Mouse (Mus musculus): Measurements from ENCODE around the gene Srsf5. TPM values are rescaled to one million over a fixed set of nuclear protein-coding genes. Genes with fewer than 3 reads are reported as not detected.
"Not testable (repeated sequence)": the region's sequence is repeated elsewhere in the genome, so short reads cannot be mapped to it uniquely, and the experiment has no call there.

Srsf5 gene
- polyA plus RNA-seq, 1 experiment from 2014 or later, result 215 TPM

GRCm38 (mm10) chr12:80941886-80942285 lies 3.4 kb upstream of the Srsf5 start:
- Histone ChIP-seq H3K27ac (ENCODE audit: low read depth, low read length) (no peak overlapping the region), H3K4me2 (no peak overlapping the region), H3K9ac (ENCODE audit: low read depth, low read length) (no peak overlapping the region), H3K27me3 (ENCODE audit: control insufficient read depth, insufficient read depth, low read length) (no peaks in the 10 kb centered on the region), H3K4me3 (ENCODE audit: low read depth, low read length) (no peak overlapping the region), H3K36me3 (ENCODE audit: control insufficient read depth, insufficient read depth, low read length) (peaks cover 3% of the 10 kb centered on the region; the same call in 1 of the 2 replicates), H3K4me1 (ENCODE audit: control insufficient read depth, insufficient read depth, low read length) (peaks cover 4% of the 10 kb centered on the region; the same call in 1 of the 2 replicates), H3K9me3 (replicated peaks; ENCODE audit: control insufficient read depth, low read length) (no peaks in the 10 kb centered on the region)
- ATAC-seq (replicated peaks; ENCODE audit: insufficient number of reproducible peaks, low FRiP score, low TSS enrichment), result no peak
- WGBS (ENCODE audit: insufficient replicate concordance), result 96% methylated on average over 3 of the region's 3 CpGs

- peaks cover 14% of the 10 kb centered on the region for H3K36me3 ChIP-seq (ENCODE audit: control insufficient read depth, insufficient read depth, low read length)
- H3K27me3 ChIP-seq (ENCODE audit: control insufficient read depth, insufficient read depth, low read length), result no peaks in the 10 kb centered on the region
- H3K27ac ChIP-seq (ENCODE audit: low read depth, low read length), result no peak overlapping the region
- no peak for ATAC-seq (replicated peaks; ENCODE audit: insufficient number of reproducible peaks, low FRiP score, low TSS enrichment)
- H3K4me1 ChIP-seq (ENCODE audit: control insufficient read depth, insufficient read depth, low read length), result peaks cover 7% of the 10 kb centered on the region; the same call in 1 of the 2 replicates
- H3K4me2 ChIP-seq, result no peak overlapping the region
- no peak overlapping the region for H3K9ac ChIP-seq (ENCODE audit: low read depth, low read length)
- H3K4me3 ChIP-seq (ENCODE audit: low read depth, low read length), result no peak overlapping the region
- H3K9me3 ChIP-seq (replicated peaks; ENCODE audit: control insufficient read depth, low read length), result no peaks in the 10 kb centered on the region
- WGBS (ENCODE audit: insufficient replicate concordance), result 73% methylated on average over 3 of the region's 3 CpGs
Measured at GRCm38 (mm10) chr12:80943395-80943794, 1.9 kb upstream of the Srsf5 start.

GRCm38 (mm10) chr12:80944204-80944603 lies 1.1 kb upstream of the Srsf5 start:
- WGBS (ENCODE audit: insufficient replicate concordance), result 85% methylated on average over 4 of the region's 4 CpGs
- Histone ChIP-seq H3K27ac (ENCODE audit: low read depth, low read length) (no peak overlapping the region), H3K36me3 (ENCODE audit: control insufficient read depth, insufficient read depth, low read length) (peaks cover 17% of the 10 kb centered on the region), H3K4me1 (ENCODE audit: control insufficient read depth, insufficient read depth, low read length) (peaks cover 7% of the 10 kb centered on the region; the same call in 1 of the 2 replicates), H3K27me3 (ENCODE audit: control insufficient read depth, insufficient read depth, low read length) (no peaks in the 10 kb centered on the region), H3K4me2 (no peak overlapping the region), H3K9me3 (replicated peaks; ENCODE audit: control insufficient read depth, low read length) (no peaks in the 10 kb centered on the region), H3K4me3 (ENCODE audit: low read depth, low read length) (no peak overlapping the region), H3K9ac (ENCODE audit: low read depth, low read length) (no peak overlapping the region)
- no peak for ATAC-seq (replicated peaks; ENCODE audit: insufficient number of reproducible peaks, low FRiP score, low TSS enrichment)

GRCm38 (mm10) chr12:80944963-80945333 lies 356 bp upstream of the Srsf5 start:
- H3K27me3 ChIP-seq (ENCODE audit: control insufficient read depth, insufficient read depth, low read length); H3K4me1 ChIP-seq (ENCODE audit: control insufficient read depth, insufficient read depth, low read length); H3K9me3 ChIP-seq (replicated peaks; ENCODE audit: control insufficient read depth, low read length): not testable (repeated sequence)
- Histone ChIP-seq H3K9ac (ENCODE audit: low read depth, low read length) (peak overlapping the region; percentile 100; the same call in 1 of the 2 replicates), H3K36me3 (ENCODE audit: control insufficient read depth, insufficient read depth, low read length) (peaks cover 19% of the 10 kb centered on the region), H3K4me3 (ENCODE audit: low read depth, low read length) (peak overlapping the region; percentile 99), H3K4me2 (peak overlapping the region; percentile 59), H3K27ac (ENCODE audit: low read depth, low read length) (peak overlapping the region; percentile 98)
- ATAC-seq (replicated peaks; ENCODE audit: insufficient number of reproducible peaks, low FRiP score, low TSS enrichment), result peak; percentile 8; the same call in 1 of the 2 replicates
- under 1% methylated on average over 9 of the region's 9 CpGs for WGBS (ENCODE audit: insufficient replicate concordance)

- Histone ChIP-seq H3K4me3 (ENCODE audit: low read depth, low read length) (peak overlapping the region; percentile 99), H3K4me2 (peak overlapping the region; percentile 71), H3K27ac (ENCODE audit: low read depth, low read length) (peak overlapping the region; percentile 98), H3K27me3 (ENCODE audit: control insufficient read depth, insufficient read depth, low read length) (no peaks in the 10 kb centered on the region), H3K4me1 (ENCODE audit: control insufficient read depth, insufficient read depth, low read length) (peaks cover 7% of the 10 kb centered on the region; the same call in 1 of the 2 replicates), H3K9me3 (replicated peaks; ENCODE audit: control insufficient read depth, low read length) (no peaks in the 10 kb centered on the region), H3K36me3 (ENCODE audit: control insufficient read depth, insufficient read depth, low read length) (peaks cover 24% of the 10 kb centered on the region), H3K9ac (ENCODE audit: low read depth, low read length) (peak overlapping the region; percentile 100)
- WGBS (ENCODE audit: insufficient replicate concordance), result under 1% methylated on average over 47 of the region's 47 CpGs
- peak; percentile 94 for ATAC-seq (replicated peaks; ENCODE audit: insufficient number of reproducible peaks, low FRiP score, low TSS enrichment)
Measured at GRCm38 (mm10) chr12:80945996-80946355, 672 bp downstream of the Srsf5 start.

GRCm38 (mm10) chr12:80948202-80948601 lies 2.9 kb downstream of the Srsf5 start:
- no peak overlapping the region for H3K9ac ChIP-seq (ENCODE audit: low read depth, low read length)
- H3K4me2 ChIP-seq, result no peak overlapping the region
- no peak overlapping the region for H3K4me3 ChIP-seq (ENCODE audit: low read depth, low read length)
- H3K36me3 ChIP-seq (ENCODE audit: control insufficient read depth, insufficient read depth, low read length), result peaks cover 37% of the 10 kb centered on the region
- no peaks in the 10 kb centered on the region for H3K9me3 ChIP-seq (replicated peaks; ENCODE audit: control insufficient read depth, low read length)
- no peak for ATAC-seq (replicated peaks; ENCODE audit: insufficient number of reproducible peaks, low FRiP score, low TSS enrichment)
- WGBS (ENCODE audit: insufficient replicate concordance), result 91% methylated on average over 18 of the region's 18 CpGs
- no peak overlapping the region for H3K27ac ChIP-seq (ENCODE audit: low read depth, low read length)
- no peaks in the 10 kb centered on the region for H3K27me3 ChIP-seq (ENCODE audit: control insufficient read depth, insufficient read depth, low read length)
- peaks cover 7% of the 10 kb centered on the region; the same call in 1 of the 2 replicates for H3K4me1 ChIP-seq (ENCODE audit: control insufficient read depth, insufficient read depth, low read length)

GRCm38 (mm10) chr12:80949603-80950002 lies 4.3 kb downstream of the Srsf5 start:
- H3K27me3 ChIP-seq (ENCODE audit: control insufficient read depth, insufficient read depth, low read length); H3K4me2 ChIP-seq; H3K4me1 ChIP-seq (ENCODE audit: control insufficient read depth, insufficient read depth, low read length); H3K27ac ChIP-seq (ENCODE audit: low read depth, low read length); H3K4me3 ChIP-seq (ENCODE audit: low read depth, low read length); ATAC-seq (replicated peaks; ENCODE audit: insufficient number of reproducible peaks, low FRiP score, low TSS enrichment); H3K9me3 ChIP-seq (replicated peaks; ENCODE audit: control insufficient read depth, low read length); H3K9ac ChIP-seq (ENCODE audit: low read depth, low read length): not testable (repeated sequence)
- peaks cover 46% of the 10 kb centered on the region for H3K36me3 ChIP-seq (ENCODE audit: control insufficient read depth, insufficient read depth, low read length)
- WGBS (ENCODE audit: insufficient replicate concordance), result 95% methylated on average over 15 of the region's 16 CpGs

GRCm38 (mm10) chr12:80951640-80952219 lies 6.4 kb downstream of the Srsf5 start:
- H3K9me3 ChIP-seq (replicated peaks; ENCODE audit: control insufficient read depth, low read length), result no peaks in the 10 kb centered on the region
- no peak overlapping the region for H3K9ac ChIP-seq (ENCODE audit: low read depth, low read length)
- ATAC-seq (replicated peaks; ENCODE audit: insufficient number of reproducible peaks, low FRiP score, low TSS enrichment), result no peak
- no peak overlapping the region for H3K4me3 ChIP-seq (ENCODE audit: low read depth, low read length)
- H3K27me3 ChIP-seq (ENCODE audit: control insufficient read depth, insufficient read depth, low read length), result no peaks in the 10 kb centered on the region
- 85% methylated on average over 3 of the region's 3 CpGs for WGBS (ENCODE audit: insufficient replicate concordance)
- peaks cover 60% of the 10 kb centered on the region for H3K36me3 ChIP-seq (ENCODE audit: control insufficient read depth, insufficient read depth, low read length)
- H3K4me2 ChIP-seq, result no peak overlapping the region
- peaks cover 3% of the 10 kb centered on the region; the same call in 1 of the 2 replicates for H3K4me1 ChIP-seq (ENCODE audit: control insufficient read depth, insufficient read depth, low read length)
- H3K27ac ChIP-seq (ENCODE audit: low read depth, low read length), result no peak overlapping the region

- WGBS (ENCODE audit: insufficient replicate concordance), result 94% methylated on average over 1 of the region's 1 CpGs
- Histone ChIP-seq H3K9me3 (replicated peaks; ENCODE audit: control insufficient read depth, low read length) (no peaks in the 10 kb centered on the region), H3K27me3 (ENCODE audit: control insufficient read depth, insufficient read depth, low read length) (no peaks in the 10 kb centered on the region), H3K36me3 (ENCODE audit: control insufficient read depth, insufficient read depth, low read length) (peaks cover 53% of the 10 kb centered on the region), H3K27ac (ENCODE audit: low read depth, low read length) (no peak overlapping the region), H3K9ac (ENCODE audit: low read depth, low read length) (no peak overlapping the region), H3K4me3 (ENCODE audit: low read depth, low read length) (no peak overlapping the region), H3K4me2 (no peak overlapping the region), H3K4me1 (ENCODE audit: control insufficient read depth, insufficient read depth, low read length) (no peaks in the 10 kb centered on the region)
- ATAC-seq (replicated peaks; ENCODE audit: insufficient number of reproducible peaks, low FRiP score, low TSS enrichment), result no peak
Measured at GRCm38 (mm10) chr12:80952526-80952925, 7.2 kb downstream of the Srsf5 start.
